Mouse (Mus musculus) natural killer cell, adult 2 months (primary cell): Measurements from ENCODE around the gene Rgs6.

ENCODE experiments used
- DNase-seq, 2 experiments: peaks; one replicate each; pipeline ENCODE4 v3.0.0; 2022; ENCODE audit warnings: low spot score in 2 of 2

Gene Rgs6

DNA sequence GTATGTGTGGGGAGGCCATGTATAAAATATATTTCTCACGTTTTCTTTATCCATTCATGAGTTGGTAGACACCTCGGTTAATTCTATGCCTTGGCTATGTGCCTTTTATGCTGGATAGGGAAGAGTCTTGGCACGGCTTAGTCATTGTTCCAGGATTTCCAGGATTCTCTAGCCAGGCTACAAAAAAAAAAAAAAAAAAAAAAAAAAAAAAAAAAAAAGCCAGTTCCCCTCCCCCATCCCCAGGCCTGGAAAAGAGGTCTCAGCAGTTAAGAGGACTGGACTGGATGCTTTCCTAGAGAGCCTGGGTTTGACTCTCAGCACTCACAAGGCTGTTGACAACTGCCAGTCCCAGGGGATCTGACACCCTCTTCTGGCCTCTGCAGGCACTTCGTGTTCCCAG lies 543.3 kb downstream of the Rgs6 start:
- no peak for DNase-seq

GRCm38 (mm10) chr12:83133827-83134226 lies 545.7 kb downstream of the Rgs6 start:
- no peak for DNase-seq

DNA sequence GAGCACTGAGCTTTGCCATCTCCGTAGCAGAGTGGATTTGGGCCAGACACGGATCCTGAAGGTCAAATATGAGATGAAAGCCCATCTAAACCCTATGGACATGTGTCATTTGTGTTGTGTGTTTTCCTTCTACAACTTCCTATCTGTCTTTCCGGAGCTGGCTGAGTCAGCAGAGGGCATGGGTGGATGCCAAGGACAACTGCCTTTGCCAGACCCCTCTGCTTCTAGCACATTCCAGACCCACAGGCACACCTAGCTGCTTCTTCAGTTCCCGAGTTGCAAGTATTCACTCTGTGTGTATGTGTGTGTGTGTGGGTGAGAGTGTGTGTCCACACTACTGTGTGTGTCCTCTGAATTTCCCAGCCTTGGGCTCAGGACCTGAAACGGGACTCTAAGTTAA lies 547.9 kb downstream of the Rgs6 start:
- no peak for DNase-seq

- no peak for DNase-seq
Observed at GRCm38 (mm10) chr12:83136460-83136859, 548.4 kb downstream of the Rgs6 start.

- DNase-seq = no peak
Observed at GRCm38 (mm10) chr12:83137001-83137400, 548.9 kb downstream of the Rgs6 start.

DNA sequence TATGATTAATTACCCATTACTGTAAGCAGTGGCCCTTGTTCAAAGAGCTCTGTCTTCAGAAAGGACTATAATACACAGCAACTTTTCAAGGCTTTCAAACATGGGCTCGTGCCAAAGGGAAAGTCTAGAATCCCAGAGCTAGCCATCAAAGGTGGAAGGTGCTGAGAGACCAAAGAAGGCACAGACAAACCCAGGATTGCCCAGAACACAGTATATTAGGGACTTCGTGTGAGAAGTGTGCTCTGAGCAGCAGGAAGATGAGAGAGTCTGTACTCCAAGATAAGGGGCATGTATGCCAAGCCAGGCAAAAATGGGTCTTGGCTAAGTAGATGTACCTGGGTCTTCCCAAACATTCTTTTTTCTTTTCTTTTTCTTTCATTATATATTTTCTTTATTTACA lies 553.1 kb downstream of the Rgs6 start:
- no peak for DNase-seq

DNA sequence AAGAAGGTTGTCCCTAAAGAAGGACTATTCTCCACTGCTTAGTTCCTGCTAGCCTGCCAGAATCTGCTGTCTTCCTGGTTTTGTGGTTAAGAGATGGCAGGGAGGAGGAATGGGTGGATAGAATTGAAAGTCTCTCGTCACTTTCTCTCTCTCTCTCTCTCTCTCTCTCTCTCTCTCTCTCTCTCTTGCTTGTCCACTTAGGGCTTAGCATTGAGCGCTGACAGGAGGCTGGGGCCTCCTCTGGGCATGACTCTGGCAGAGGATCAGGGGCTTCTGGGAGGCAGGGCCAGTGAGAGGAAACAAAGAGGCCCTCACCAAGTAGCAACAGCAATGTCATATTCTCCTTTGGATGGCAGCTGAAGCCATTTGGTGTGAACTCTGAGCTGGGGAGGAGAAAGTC lies 554.4 kb downstream of the Rgs6 start:
- no peak for DNase-seq

DNA sequence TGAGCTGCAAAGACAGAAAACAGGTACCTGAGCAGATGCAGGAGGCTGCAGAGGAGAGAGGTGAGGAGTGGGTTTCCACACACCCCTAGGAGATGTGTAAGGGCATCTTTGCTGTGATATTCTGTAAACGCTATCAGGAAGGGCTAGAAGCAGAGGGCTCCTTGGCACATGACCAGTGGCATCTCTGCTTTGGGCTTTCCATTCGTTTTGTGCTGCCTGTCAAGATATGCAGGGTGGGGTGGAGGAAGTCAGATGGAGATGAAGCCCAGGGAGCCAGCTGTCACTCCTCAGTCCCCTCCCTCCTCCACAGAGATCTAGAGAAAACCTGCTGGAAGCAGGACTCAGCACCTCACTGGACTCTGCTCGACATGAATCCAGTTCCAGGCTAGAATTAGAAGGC lies 555.0 kb downstream of the Rgs6 start:
- DNase-seq = no peak

GRCm38 (mm10) chr12:83143574-83143973 lies 555.5 kb downstream of the Rgs6 start:
- no peak for DNase-seq

- DNase-seq = no peak
Observed at GRCm38 (mm10) chr12:83145074-83145473, 557.0 kb downstream of the Rgs6 start.

GRCm38 (mm10) chr12:83145902-83146301 lies 557.8 kb downstream of the Rgs6 start:
- no peak for DNase-seq

DNA sequence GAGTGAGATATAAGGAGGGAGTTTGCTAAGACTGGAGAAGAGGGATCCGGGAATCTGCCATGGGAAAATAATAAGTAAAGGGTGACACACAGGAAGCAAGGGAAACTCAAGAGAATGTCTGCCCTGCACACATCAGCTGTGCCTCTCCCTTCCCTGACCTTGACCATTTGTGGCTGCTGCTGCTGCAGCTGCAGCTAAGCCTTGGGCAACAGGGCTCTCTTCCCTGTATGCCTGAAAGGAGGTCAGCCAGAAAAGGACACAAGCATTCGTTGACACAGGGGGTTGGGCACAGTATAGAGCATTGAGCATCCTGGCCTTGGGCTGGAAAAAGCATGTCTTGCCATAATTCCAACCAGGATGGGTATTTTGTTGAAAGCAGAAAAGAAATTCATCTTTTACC lies 558.8 kb downstream of the Rgs6 start:
- DNase-seq = no peak

GRCm38 (mm10) chr12:83150030-83150429 lies 561.9 kb downstream of the Rgs6 start:
- DNase-seq = no peak

DNA sequence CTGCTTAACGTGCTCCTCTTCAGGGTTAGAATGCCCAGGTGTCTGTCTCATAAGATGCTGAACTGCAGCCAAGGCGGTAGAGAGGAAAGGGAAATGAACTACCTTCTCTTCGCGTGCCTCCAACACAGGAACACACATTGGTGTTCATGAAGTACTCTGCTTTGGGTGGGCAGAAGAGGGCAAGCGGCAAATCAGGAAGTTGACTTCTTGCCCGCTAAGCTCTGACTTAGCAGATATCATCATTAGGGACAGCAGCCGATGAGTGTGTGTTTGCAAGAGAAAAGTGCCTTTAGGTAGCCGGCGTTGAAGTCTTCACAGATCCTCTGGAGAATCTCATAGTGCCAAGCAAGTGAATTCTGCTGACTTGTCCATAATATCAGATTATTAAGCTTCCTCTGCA lies 562.7 kb downstream of the Rgs6 start:
- DNase-seq = no peak

- DNase-seq = no peak
Observed at GRCm38 (mm10) chr12:83151474-83151873, 563.4 kb downstream of the Rgs6 start.

- DNase-seq = no peak
Observed at GRCm38 (mm10) chr12:83160211-83160610, 572.1 kb downstream of the Rgs6 start.

DNA sequence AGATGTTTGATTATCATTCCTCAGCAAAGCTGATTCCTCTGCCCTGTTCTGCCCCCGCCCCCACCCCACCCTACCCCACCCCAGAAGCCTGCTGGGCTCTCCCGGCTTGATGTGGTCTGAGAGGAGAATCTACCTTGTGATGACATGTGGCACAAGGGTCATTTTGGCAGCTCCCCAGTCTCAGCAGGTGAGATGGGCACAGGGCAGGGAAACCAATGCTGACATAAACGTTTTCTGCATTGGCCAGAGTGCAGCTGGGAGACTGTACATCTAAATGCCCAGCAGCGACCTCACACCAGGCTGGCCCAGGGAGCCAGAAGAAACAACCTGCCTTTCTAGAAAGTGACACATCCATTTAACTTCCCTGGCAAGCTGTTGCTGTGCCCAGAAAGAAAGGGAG lies 572.6 kb downstream of the Rgs6 start:
- no peak for DNase-seq

DNA sequence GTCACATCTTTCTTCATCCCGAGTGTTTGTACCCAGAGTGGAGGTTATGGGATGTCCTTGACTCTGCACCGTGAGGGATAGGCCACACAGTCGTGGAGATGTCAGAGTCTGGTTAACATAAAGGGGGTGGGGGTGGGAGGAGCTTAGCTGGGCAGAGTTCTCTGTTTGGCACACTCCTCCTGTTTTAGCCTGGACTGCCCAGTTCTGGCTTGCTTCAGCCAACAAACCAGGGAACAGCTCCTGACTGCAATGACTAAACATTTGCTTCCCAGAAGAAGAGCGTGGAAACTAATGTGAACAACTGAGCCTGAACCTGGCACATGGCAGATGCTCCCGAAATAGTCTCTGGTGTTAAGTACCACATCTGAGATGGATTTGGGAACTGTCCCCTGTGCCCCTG lies 575.6 kb downstream of the Rgs6 start:
- no peak for DNase-seq

DNA sequence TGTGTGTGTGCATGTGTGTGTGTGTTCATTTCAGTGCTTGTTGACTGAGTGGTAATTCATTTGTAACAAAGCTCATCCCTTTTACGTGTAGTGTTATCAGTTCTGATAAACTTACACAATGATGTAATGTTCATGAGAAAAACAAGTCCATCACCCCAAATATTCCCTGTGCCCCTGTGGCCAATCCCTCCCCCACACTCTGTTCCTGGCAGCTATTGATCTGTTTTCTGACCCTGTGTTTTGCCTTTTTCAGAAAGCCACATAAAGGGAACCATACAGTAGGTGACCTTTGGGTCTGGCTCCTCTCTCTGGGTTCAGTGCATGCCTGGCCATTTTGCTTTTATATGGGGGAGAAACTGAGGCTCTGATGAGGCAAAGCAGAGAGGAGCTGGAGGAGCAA lies 577.0 kb downstream of the Rgs6 start:
- DNase-seq = no peak

DNA sequence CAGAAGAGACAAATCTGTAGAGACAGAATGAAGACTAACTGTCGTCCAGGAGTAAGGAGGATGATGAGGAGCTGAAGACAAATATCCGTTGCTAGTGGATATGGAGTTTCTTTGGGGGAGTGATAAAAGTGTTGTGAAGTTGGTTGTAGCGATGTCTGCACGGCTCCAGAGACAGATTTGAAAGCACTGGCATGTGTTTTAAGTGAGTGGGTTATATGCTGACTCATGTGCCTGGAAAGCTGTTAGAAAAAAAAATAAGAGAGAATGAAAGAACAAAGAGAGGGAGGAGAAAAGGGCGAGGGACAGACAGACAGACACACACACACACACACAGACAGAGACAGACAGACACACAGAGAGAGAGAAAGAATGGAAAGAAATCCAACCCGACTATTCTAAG lies 580.2 kb downstream of the Rgs6 start:
- no peak for DNase-seq

DNA sequence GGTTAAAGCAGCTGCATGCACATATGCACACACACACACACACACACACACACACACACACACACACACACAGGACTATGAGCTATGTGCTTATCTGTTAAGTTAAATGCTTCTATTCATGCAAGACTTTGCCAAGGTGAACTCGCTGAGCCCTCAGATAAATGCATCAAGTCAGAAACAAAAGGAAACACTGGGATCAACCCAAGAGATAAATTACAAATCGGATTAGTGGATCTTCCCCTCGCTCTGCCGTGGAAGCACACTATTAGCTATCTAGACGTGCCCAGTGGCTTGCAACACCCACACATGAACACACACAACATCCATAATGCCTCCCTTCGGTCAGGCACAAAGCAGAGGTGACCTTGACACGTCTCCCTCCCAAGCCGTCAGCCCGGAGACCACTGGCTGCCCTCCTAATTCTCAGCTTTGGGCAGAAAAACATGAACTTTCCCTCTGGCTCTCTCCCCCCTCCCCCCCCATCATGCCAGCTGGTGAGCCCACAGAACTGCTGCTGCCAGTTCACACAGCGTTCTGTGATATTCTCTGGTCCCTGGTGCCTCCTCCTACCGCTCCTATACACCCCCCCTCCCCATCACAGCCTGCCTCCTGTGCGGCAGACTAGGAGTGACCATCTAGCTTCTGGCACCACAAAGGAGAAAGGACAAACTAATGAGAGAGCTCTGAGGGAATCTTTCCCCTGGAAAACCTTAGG lies 581.6 kb downstream of the Rgs6 start:
- no peak for DNase-seq

GRCm38 (mm10) chr12:83178770-83179169 lies 590.7 kb downstream of the Rgs6 start:
- DNase-seq = no peak

DNA sequence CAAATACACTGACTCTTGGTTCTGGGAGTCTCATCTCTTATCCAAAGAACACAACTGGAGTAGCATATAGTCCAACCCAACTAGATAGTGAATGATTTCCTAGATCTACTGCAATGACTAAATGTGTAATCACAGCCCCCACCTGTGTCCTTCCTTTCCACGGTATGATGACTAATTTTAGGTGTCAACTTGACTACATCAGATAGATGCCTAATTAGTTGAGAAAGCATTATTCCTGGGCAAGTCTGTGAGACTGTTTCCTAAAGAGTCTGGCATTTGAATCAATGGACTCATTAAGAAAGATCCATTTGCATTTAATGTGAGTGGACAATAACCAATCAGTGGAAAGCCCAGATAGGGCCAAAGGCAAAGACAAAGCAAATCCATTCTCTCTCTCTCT lies 591.8 kb downstream of the Rgs6 start:
- no peak for DNase-seq

DNA sequence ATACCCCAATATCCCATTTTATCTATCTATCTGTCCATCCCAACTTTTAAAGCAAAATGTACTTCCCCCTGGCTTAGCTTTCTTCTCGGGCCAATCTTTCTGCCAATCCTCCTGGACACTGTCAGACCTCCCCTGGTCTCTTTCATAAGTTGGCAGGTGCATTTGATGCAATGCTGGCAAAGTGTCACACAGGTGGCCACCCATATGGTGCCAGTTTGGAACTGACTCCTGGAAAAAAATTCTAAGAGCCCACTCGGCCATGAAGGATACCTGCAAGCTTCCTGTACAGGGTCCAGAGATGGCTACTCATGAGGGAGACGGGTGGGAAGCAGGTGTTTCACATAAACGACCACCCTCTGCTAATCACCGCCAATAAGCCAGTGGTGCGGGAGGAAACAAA lies 592.5 kb downstream of the Rgs6 start:
- DNase-seq = no peak
